Mouse (Mus musculus): Measurements from ENCODE around the gene Gdpd5. TPM values are rescaled to one million over a fixed set of nuclear protein-coding genes. Genes with fewer than 3 reads are reported as not detected.

Gene Gdpd5
- polyA plus RNA-seq, 1 experiment from 2014 or later: 8.5 TPM

- Histone ChIP-seq H3K27ac (replicated peaks; ENCODE audit: low read depth, low read length) (peak overlapping the region; percentile 86), H3K4me3 (ENCODE audit: low read depth, low read length) (peak overlapping the region; percentile 44), H3K4me2 (ENCODE audit: low read depth, severe bottlenecking) (peak overlapping the region; percentile 93), H3K27me3 (ENCODE audit: control insufficient read depth, insufficient read depth, low read length) (peaks cover 3% of the 10 kb centered on the region; the same call in 1 of the 2 replicates), H3K9me3 (ENCODE audit: control insufficient read depth, low read length) (no peaks in the 10 kb centered on the region), H3K9ac (ENCODE audit: low read length) (peak overlapping the region; percentile 81), H3K4me1 (ENCODE audit: control insufficient read depth, insufficient read depth, low read length) (peaks cover 18% of the 10 kb centered on the region), H3K36me3 (ENCODE audit: control insufficient read depth, insufficient read depth, low read length) (no peaks in the 10 kb centered on the region)
- peak; percentile 82 for DNase-seq (ENCODE audit: low spot score)
- peak; percentile 63 for ATAC-seq (ENCODE audit: insufficient number of reproducible peaks, low FRiP score, low TSS enrichment, low read depth)
- WGBS: 1% methylated on average over 24 of the region's 24 CpGs
Observed at GRCm38 (mm10) chr7:99380491-99381213, 562 bp upstream of the Gdpd5 start.

- DNase-seq (ENCODE audit: low spot score) (no peak), ATAC-seq (ENCODE audit: insufficient number of reproducible peaks, low FRiP score, low TSS enrichment, low read depth) (no peak)
- Histone ChIP-seq H3K4me3 (ENCODE audit: low read depth, low read length) (peak overlapping the region; percentile 44), H3K4me2 (ENCODE audit: low read depth, severe bottlenecking) (peak overlapping the region; percentile 93), H3K4me1 (ENCODE audit: control insufficient read depth, insufficient read depth, low read length) (peaks cover 18% of the 10 kb centered on the region), H3K27me3 (ENCODE audit: control insufficient read depth, insufficient read depth, low read length) (peaks cover 3% of the 10 kb centered on the region; the same call in 1 of the 2 replicates), H3K27ac (replicated peaks; ENCODE audit: low read depth, low read length) (no peak overlapping the region), H3K9ac (ENCODE audit: low read length) (peak overlapping the region; percentile 81), H3K36me3 (ENCODE audit: control insufficient read depth, insufficient read depth, low read length) (no peaks in the 10 kb centered on the region), H3K9me3 (ENCODE audit: control insufficient read depth, low read length) (no peaks in the 10 kb centered on the region)
- 14% methylated on average over 30 of the region's 30 CpGs for WGBS
Observed at GRCm38 (mm10) chr7:99382088-99383000, 1.1 kb downstream of the Gdpd5 start.

GRCm38 (mm10) chr7:99383246-99383645 is 2.0 kb downstream of the Gdpd5 start:
- H3K4me2 ChIP-seq (ENCODE audit: low read depth, severe bottlenecking): peak overlapping the region; percentile 93; the same call in 1 of the 2 replicates
- H3K4me1 ChIP-seq (ENCODE audit: control insufficient read depth, insufficient read depth, low read length): peaks cover 18% of the 10 kb centered on the region
- WGBS: 44% methylated on average over 5 of the region's 5 CpGs
- no peak for ATAC-seq (ENCODE audit: insufficient number of reproducible peaks, low FRiP score, low TSS enrichment, low read depth)
- H3K9ac ChIP-seq (ENCODE audit: low read length): no peak overlapping the region
- H3K4me3 ChIP-seq (ENCODE audit: low read depth, low read length): no peak overlapping the region
- H3K9me3 ChIP-seq (ENCODE audit: control insufficient read depth, low read length): no peaks in the 10 kb centered on the region
- H3K36me3 ChIP-seq (ENCODE audit: control insufficient read depth, insufficient read depth, low read length): no peaks in the 10 kb centered on the region
- H3K27ac ChIP-seq (replicated peaks; ENCODE audit: low read depth, low read length): no peak overlapping the region
- H3K27me3 ChIP-seq (ENCODE audit: control insufficient read depth, insufficient read depth, low read length): peaks cover 3% of the 10 kb centered on the region; the same call in 1 of the 2 replicates
- no peak for DNase-seq (ENCODE audit: low spot score)

- ATAC-seq (ENCODE audit: insufficient number of reproducible peaks, low FRiP score, low TSS enrichment, low read depth) (no peak), DNase-seq (ENCODE audit: low spot score) (no peak)
- H3K4me1 ChIP-seq (ENCODE audit: control insufficient read depth, insufficient read depth, low read length): peaks cover 18% of the 10 kb centered on the region
- no peak overlapping the region for H3K27ac ChIP-seq (replicated peaks; ENCODE audit: low read depth, low read length)
- peak overlapping the region; percentile 0; the same call in 1 of the 2 replicates for H3K9ac ChIP-seq (ENCODE audit: low read length)
- WGBS: 46% methylated on average over 4 of the region's 4 CpGs
- H3K4me2 ChIP-seq (ENCODE audit: low read depth, severe bottlenecking): no peak overlapping the region; the same call in 1 of the 2 replicates
- H3K4me3 ChIP-seq (ENCODE audit: low read depth, low read length): no peak overlapping the region
- no peaks in the 10 kb centered on the region for H3K36me3 ChIP-seq (ENCODE audit: control insufficient read depth, insufficient read depth, low read length)
- no peaks in the 10 kb centered on the region for H3K9me3 ChIP-seq (ENCODE audit: control insufficient read depth, low read length)
- H3K27me3 ChIP-seq (ENCODE audit: control insufficient read depth, insufficient read depth, low read length): peaks cover 3% of the 10 kb centered on the region; the same call in 1 of the 2 replicates
Observed at GRCm38 (mm10) chr7:99384101-99384611, 2.9 kb downstream of the Gdpd5 start.

- DNase-seq (ENCODE audit: low spot score): no peak
- Histone ChIP-seq H3K4me3 (ENCODE audit: low read depth, low read length) (no peak overlapping the region), H3K36me3 (ENCODE audit: control insufficient read depth, insufficient read depth, low read length) (0 out of 2 replicates have a peak, but pooled peaks cover 2% of the 10 kb centered on the region), H3K9me3 (ENCODE audit: control insufficient read depth, low read length) (no peaks in the 10 kb centered on the region), H3K4me1 (ENCODE audit: control insufficient read depth, insufficient read depth, low read length) (peaks cover 26% of the 10 kb centered on the region), H3K27ac (replicated peaks; ENCODE audit: low read depth, low read length) (no peak overlapping the region), H3K27me3 (ENCODE audit: control insufficient read depth, insufficient read depth, low read length) (peaks cover 3% of the 10 kb centered on the region; the same call in 1 of the 2 replicates), H3K4me2 (ENCODE audit: low read depth, severe bottlenecking) (no peak overlapping the region), H3K9ac (ENCODE audit: low read length) (no peak overlapping the region)
- WGBS: 47% methylated on average over 5 of the region's 5 CpGs
- ATAC-seq (ENCODE audit: insufficient number of reproducible peaks, low FRiP score, low TSS enrichment, low read depth): no peak
Observed at GRCm38 (mm10) chr7:99386030-99386429, 4.8 kb downstream of the Gdpd5 start.

- H3K4me2 ChIP-seq (ENCODE audit: low read depth, severe bottlenecking): no peak overlapping the region
- 0 out of 2 replicates have a peak, but pooled peaks cover 2% of the 10 kb centered on the region for H3K36me3 ChIP-seq (ENCODE audit: control insufficient read depth, insufficient read depth, low read length)
- DNase-seq (ENCODE audit: low spot score): no peak
- H3K4me3 ChIP-seq (ENCODE audit: low read depth, low read length): no peak overlapping the region
- no peak overlapping the region for H3K27ac ChIP-seq (replicated peaks; ENCODE audit: low read depth, low read length)
- no peaks in the 10 kb centered on the region for H3K9me3 ChIP-seq (ENCODE audit: control insufficient read depth, low read length)
- H3K9ac ChIP-seq (ENCODE audit: low read length): no peak overlapping the region
- peaks cover 3% of the 10 kb centered on the region; the same call in 1 of the 2 replicates for H3K27me3 ChIP-seq (ENCODE audit: control insufficient read depth, insufficient read depth, low read length)
- H3K4me1 ChIP-seq (ENCODE audit: control insufficient read depth, insufficient read depth, low read length): peaks cover 26% of the 10 kb centered on the region
- ATAC-seq (ENCODE audit: insufficient number of reproducible peaks, low FRiP score, low TSS enrichment, low read depth): no peak
- 86% methylated on average over 4 of the region's 4 CpGs for WGBS
Observed at GRCm38 (mm10) chr7:99386811-99387210, 5.6 kb downstream of the Gdpd5 start.

GRCm38 (mm10) chr7:99387356-99387755 is 6.1 kb downstream of the Gdpd5 start:
- Histone ChIP-seq H3K9ac (ENCODE audit: low read length) (no peak overlapping the region), H3K4me1 (ENCODE audit: control insufficient read depth, insufficient read depth, low read length) (peaks cover 26% of the 10 kb centered on the region), H3K27me3 (ENCODE audit: control insufficient read depth, insufficient read depth, low read length) (peaks cover 3% of the 10 kb centered on the region; the same call in 1 of the 2 replicates), H3K27ac (replicated peaks; ENCODE audit: low read depth, low read length) (no peak overlapping the region), H3K4me2 (ENCODE audit: low read depth, severe bottlenecking) (no peak overlapping the region), H3K9me3 (ENCODE audit: control insufficient read depth, low read length) (no peaks in the 10 kb centered on the region), H3K4me3 (ENCODE audit: low read depth, low read length) (no peak overlapping the region), H3K36me3 (ENCODE audit: control insufficient read depth, insufficient read depth, low read length) (0 out of 2 replicates have a peak, but pooled peaks cover 2% of the 10 kb centered on the region)
- WGBS: 93% methylated on average over 5 of the region's 5 CpGs
- no peak for ATAC-seq (ENCODE audit: insufficient number of reproducible peaks, low FRiP score, low TSS enrichment, low read depth)
- no peak for DNase-seq (ENCODE audit: low spot score)

GRCm38 (mm10) chr7:99390559-99390958 is 9.3 kb downstream of the Gdpd5 start:
- H3K9ac ChIP-seq (ENCODE audit: low read length): no peak overlapping the region
- no peak overlapping the region for H3K4me3 ChIP-seq (ENCODE audit: low read depth, low read length)
- no peaks in the 10 kb centered on the region for H3K27me3 ChIP-seq (ENCODE audit: control insufficient read depth, insufficient read depth, low read length)
- H3K4me2 ChIP-seq (ENCODE audit: low read depth, severe bottlenecking): no peak overlapping the region
- peaks cover 8% of the 10 kb centered on the region; the same call in 1 of the 2 replicates for H3K4me1 ChIP-seq (ENCODE audit: control insufficient read depth, insufficient read depth, low read length)
- H3K9me3 ChIP-seq (ENCODE audit: control insufficient read depth, low read length): no peaks in the 10 kb centered on the region
- no peak overlapping the region for H3K27ac ChIP-seq (replicated peaks; ENCODE audit: low read depth, low read length)
- peak; percentile 52 for DNase-seq (ENCODE audit: low spot score)
- no peak for ATAC-seq (ENCODE audit: insufficient number of reproducible peaks, low FRiP score, low TSS enrichment, low read depth)
- WGBS: 50% methylated on average over 4 of the region's 4 CpGs
- H3K36me3 ChIP-seq (ENCODE audit: control insufficient read depth, insufficient read depth, low read length): 0 out of 2 replicates have a peak, but pooled peaks cover 2% of the 10 kb centered on the region

Data from limb, embryonic 11.5 days (tissue).